Mouse (Mus musculus): ENCODE measurements around the gene Setd7.

DNA sequence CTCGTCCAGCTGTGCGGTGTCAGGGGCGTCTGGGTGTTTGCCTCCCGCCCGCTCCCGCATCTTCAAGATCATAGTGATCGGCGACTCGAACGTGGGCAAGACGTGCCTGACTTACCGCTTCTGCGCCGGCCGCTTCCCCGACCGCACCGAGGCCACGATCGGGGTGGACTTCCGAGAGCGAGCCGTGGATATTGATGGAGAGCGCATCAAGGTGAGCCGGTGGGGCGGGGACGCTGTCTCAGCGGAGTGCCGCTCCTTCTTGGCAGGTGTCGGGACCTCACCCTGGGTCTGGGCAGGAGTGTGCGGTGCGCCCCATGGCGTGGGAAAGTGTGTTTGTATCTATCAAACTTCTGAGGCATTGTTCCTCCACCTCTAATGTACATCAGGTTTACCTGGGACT is 76.3 kb downstream of the Setd7 start:
- TF ChIP-seq CTCF (IDR thresholded peaks at IDR 0.05; ENCODE audit: borderline replicate concordance, insufficient read depth, low read length) = no peak
- TF ChIP-seq POLR2A (IDR thresholded peaks at IDR 0.05; ENCODE audit: low read depth, low read length) = no peak
